Mouse (Mus musculus) ES-Bruce4 (cell line): Measurements from ENCODE around the gene Klrb1a. TPM values are rescaled to one million over a fixed set of nuclear protein-coding genes. Genes with fewer than 3 reads are reported as not detected.

Experiments
- H3K27ac ChIP-seq: 2 replicates; pipeline ENCODE4 v1.5.1; 2012; ENCODE audit warnings: low read length, inconsistent platforms; ENCODE audit not compliant: insufficient read depth
- H3K27me3 ChIP-seq: 2 replicates; pipeline ENCODE4 v1.6.1; 2012; ENCODE audit warnings: mild to moderate bottlenecking, low read length, inconsistent platforms; ENCODE audit not compliant: control insufficient read depth, poor library complexity, insufficient read depth, severe bottlenecking
- H3K36me3 ChIP-seq: 2 replicates; pipeline ENCODE4 v1.6.1; 2012; ENCODE audit warnings: inconsistent platforms, mild to moderate bottlenecking, low read length, moderate library complexity; ENCODE audit not compliant: control insufficient read depth, poor library complexity, insufficient read depth, severe bottlenecking
- H3K4me1 ChIP-seq: one replicate; pipeline ENCODE4 v1.8.1; 2011; ENCODE audit warnings: low read length; ENCODE audit not compliant: control insufficient read depth, insufficient read depth
- H3K4me3 ChIP-seq: 2 replicates; pipeline ENCODE4 v1.5.1; 2011; ENCODE audit warnings: low read depth, mild to moderate bottlenecking, low read length
- H3K9ac ChIP-seq: 2 replicates; pipeline ENCODE4 v1.6.1; 2012; ENCODE audit warnings: low read depth, mild to moderate bottlenecking, inconsistent platforms; ENCODE audit not compliant: poor library complexity, severe bottlenecking
- H3K9me3 ChIP-seq: replicated peaks from 2 replicates; pipeline ENCODE4 v1.6.1; 2012; ENCODE audit warnings: mild to moderate bottlenecking, low read length, inconsistent platforms; ENCODE audit not compliant: control insufficient read depth, poor library complexity, insufficient read depth, severe bottlenecking
- CTCF ChIP-seq: IDR thresholded peaks from one replicate; pipeline ENCODE4 v1.8.1; 2011; ENCODE audit warnings: low read depth, low read length
- EP300 ChIP-seq: IDR thresholded peaks from 2 replicates; pipeline ENCODE4 v1.6.1; 2011; ENCODE audit warnings: low read depth, low read length; ENCODE audit not compliant: insufficient read depth
- POLR2A ChIP-seq: IDR thresholded peaks from one replicate; pipeline ENCODE4 v1.8.1; 2011; ENCODE audit warnings: low read length; ENCODE audit not compliant: insufficient read depth
- polyA plus RNA-seq: library from polyadenylated mRNA; stranded (reverse); fragments of >200 nt; gene quantifications from 2 replicates; pipeline ENCODE4 v1.2.4, GENCODE M21; 2011; ENCODE audit warnings: low read depth; ENCODE audit not compliant: missing spikeins, insufficient read depth, insufficient read length

Gene Klrb1a
- polyA plus RNA-seq, 1 experiment = not detected

GRCm38 (mm10) chr6:128566589-128566988 lies 56.7 kb downstream of the Klrb1a start:
- Histone ChIP-seq H3K4me1 (no peaks in the 10 kb centered on the region), H3K9me3 (no peaks in the 10 kb centered on the region), H3K9ac (no peak overlapping the region), H3K4me3 (no peak overlapping the region), H3K27ac (no peak overlapping the region), H3K36me3 (no peaks in the 10 kb centered on the region), H3K27me3 (no peaks in the 10 kb centered on the region)
- TF ChIP-seq POLR2A (no peak), EP300 (no peak), CTCF (no peak)

Other genes starting within 250 kb of the Klrb1a start
- not detected in 2 replicates for gene Tex52, start 248.1 kb downstream of the Klrb1a start, polyA plus RNA-seq
- gene Gm44596, start 248.0 kb downstream of the Klrb1a start, polyA plus RNA-seq = not detected in 2 replicates
- not detected in 2 replicates for gene Nrip2, start 224.2 kb downstream of the Klrb1a start, polyA plus RNA-seq
- 16.3 and 21.6 TPM in 2 replicates for gene Itfg2, start 198.6 kb downstream of the Klrb1a start, polyA plus RNA-seq
- gene Fkbp4, start 184.9 kb downstream of the Klrb1a start, polyA plus RNA-seq = 411 and 413 TPM in 2 replicates
- gene Pzp, start 96.8 kb downstream of the Klrb1a start, polyA plus RNA-seq = 0.94 and 2.6 TPM in 2 replicates
- gene A2ml1, start 41.9 kb downstream of the Klrb1a start, polyA plus RNA-seq = not detected in 2 replicates
- not detected in 2 replicates for gene Clec2h, start 38.9 kb upstream of the Klrb1a start, polyA plus RNA-seq
- not detected in 2 replicates for gene Klrb1, start 99.5 kb upstream of the Klrb1a start, polyA plus RNA-seq
- not detected in 2 replicates for gene Klrb1c, start 165.7 kb upstream of the Klrb1a start, polyA plus RNA-seq
- not detected in 2 replicates for gene Gm44511, start 202.8 kb upstream of the Klrb1a start, polyA plus RNA-seq
- gene Klrb1b, start 202.8 kb upstream of the Klrb1a start, polyA plus RNA-seq = not detected in 2 replicates